Mouse (Mus musculus): ENCODE data around the gene Dgkz.

The Dgkz gene

GRCm38 (mm10) chr2:91975581-91976541 is at the start of gene Dgkz:
Gene Dgkz, minus strand, starts transcription at chr2:91975864.
- peak; percentile 58 to 67 for DNase-seq

- DNase-seq, result no peak
Observed at GRCm38 (mm10) chr2:92025202-92025601, 49.5 kb upstream of the Dgkz start.

GRCm38 (mm10) chr2:92024274-92024672 is 48.6 kb upstream of the Dgkz start, which contains the start of gene Creb3l1:
Gene Creb3l1, minus strand, starts transcription at chr2:92024502.
- DNase-seq, result peak; percentile 73 to 75

GRCm38 (mm10) chr2:92023362-92024273 is 48.0 kb upstream of the Dgkz start:
- DNase-seq, result peak; percentile 64 to 69

DNA sequence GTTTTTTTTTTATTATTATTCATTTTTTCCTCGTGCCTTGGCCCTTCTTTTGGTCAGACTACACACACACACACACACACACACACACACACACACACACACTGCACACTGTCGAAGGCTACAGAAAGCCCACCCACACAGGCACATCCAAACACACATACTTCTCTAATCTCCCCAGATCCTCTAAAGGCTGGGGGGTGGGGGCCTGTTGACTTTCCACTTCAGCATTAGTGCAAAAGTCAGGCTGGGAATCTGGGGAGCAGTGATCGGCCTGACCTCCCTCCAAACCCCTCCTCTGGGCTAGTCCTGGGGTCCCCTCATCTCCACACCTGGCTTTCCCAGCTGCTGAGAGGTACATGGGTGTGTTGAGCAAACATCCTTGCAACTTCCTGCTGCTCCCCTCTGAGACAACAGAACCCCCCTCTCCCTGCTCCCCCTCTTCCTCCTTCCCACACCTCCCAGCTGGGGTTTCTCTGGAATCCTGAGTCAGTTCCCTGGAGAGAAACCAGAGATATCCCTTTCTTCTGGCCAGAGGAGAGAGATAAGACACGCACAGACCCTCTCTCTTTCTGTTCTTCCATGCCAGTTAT is 45.1 kb upstream of the Dgkz start:
- DNase-seq, result no peak

GRCm38 (mm10) chr2:92017440-92017839 is 41.8 kb upstream of the Dgkz start:
- DNase-seq, result no peak

DNA sequence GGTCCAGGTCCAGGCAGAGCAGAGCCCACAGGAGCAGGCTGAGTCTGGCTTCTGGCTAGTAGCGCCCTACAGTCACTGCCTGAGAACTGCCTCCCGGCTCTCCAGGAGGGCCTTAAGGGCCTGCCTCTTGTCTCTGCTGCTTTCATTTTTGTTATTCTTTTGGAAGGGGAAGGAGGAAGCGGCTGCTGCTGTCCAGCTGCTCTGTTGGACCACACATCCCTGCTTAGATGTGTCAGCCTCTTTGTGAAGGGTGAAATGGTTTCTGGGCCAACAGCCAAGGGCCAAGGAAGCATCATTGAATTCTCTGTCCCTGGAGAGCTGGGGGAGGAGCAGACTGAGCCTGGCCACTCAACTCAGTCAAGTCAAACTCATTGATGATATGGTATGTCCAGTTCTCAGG is 41.3 kb upstream of the Dgkz start:
- DNase-seq, result peak; percentile 80 to 85

DNA sequence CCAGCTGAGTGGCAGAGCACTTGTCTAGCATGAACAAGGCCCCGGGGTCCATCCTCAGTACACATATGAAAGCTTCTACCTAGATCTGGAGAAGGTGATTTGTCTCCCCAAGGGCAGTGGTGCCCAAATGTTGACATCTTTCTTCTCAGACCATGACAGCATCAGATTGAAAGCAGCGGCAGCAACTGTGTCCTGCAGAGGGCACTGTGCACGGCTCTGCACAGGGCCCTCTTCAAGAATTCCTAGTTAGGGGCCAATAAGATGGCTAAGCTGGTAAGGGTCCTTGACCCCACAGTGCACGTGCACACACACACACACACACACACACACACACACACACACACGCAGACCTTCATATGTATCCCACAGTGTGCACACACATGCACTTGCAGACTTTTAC is 39.2 kb upstream of the Dgkz start:
- DNase-seq, result no peak

- DNase-seq, result no peak
Observed at GRCm38 (mm10) chr2:92014248-92014647, 38.6 kb upstream of the Dgkz start.

GRCm38 (mm10) chr2:92012768-92013445 is 37.2 kb upstream of the Dgkz start:
- DNase-seq, result peak; percentile 35 to 39

GRCm38 (mm10) chr2:92011424-92012353 is 36.0 kb upstream of the Dgkz start:
- DNase-seq, result peak; percentile 53 to 70

GRCm38 (mm10) chr2:92008623-92009404 is 33.1 kb upstream of the Dgkz start:
- peak in 1 of 2 experiments; percentile 28 for DNase-seq

DNA sequence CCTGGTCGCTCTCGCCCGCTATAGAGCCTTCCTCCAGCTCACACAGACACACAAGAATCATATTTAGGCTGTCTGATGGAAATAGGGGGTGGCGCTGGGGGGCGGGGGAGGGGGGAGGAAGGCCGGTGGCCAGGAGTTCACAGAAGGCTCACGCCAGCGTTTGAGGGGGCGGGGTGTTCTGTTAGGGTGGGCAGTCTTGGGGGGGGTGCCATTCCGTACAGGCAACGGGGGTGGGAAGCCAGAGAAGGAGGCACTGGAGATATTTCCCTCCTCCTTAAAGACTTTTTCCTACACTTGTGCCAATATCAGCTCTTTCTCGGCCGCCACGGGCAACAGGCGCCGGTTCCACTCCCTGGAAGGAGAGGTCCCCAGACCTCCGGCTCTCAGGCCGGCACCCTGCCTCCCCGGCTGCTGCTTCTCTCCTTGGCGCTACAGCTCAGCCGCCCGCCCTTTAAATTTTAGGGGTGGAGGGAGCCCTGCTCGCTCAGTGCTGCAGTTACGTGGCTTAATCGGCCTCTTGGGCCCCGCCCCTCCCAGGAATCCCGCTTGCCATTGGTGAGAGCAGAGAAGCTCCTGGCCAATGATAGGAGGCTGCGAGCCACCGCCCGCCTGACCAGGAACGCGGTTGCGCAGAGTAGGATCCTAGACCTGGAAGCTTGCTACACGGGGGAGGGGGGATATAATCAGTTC is 32.4 kb upstream of the Dgkz start:
- DNase-seq, result peak; percentile 98 to 99

DNA sequence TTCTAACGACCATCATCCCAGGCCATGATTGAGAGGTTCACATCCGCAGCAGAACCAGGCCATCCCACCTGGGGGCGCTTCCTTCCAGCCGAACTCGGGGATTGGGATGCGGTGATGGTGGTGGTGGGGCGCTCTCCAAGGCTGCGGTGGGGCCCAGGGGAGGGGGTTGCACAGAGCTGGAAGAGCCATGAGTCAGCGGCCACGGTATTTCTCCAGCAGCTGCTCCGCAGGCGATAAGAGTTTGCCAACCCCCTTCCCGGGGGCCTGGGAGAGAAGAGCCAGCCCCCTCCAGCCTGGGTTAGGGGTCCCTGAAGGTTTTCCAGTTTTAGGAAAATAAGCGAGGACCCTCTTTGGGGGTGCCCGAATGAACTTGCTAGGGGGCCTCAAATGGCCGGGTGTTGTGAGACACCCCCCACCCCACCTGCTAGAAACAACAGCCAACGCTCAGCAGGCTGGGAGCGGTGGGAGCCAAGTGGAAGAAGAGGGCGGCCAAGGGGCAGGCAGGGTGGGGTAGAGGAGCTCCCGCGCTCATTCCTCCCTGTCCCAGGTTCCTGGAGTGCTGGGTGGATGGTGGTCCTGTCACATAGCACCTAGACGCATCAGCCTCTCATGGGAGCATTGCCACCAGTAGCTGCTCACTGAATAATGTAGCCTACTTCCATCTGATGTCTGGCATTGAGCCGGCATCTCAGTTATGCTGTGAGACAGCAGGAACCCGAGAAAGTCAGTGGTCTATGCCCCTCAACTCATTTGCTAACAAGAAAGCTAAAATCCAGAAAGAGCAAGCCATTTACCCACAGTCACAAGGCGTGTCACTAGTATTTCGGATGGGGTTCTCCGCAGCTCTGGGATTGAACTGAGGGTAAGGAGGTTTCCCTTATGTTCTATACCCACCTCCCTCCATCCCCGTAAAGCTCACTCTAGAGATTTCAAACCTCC is 31.6 kb upstream of the Dgkz start:
- DNase-seq, result peak; percentile 86 to 87

DNA sequence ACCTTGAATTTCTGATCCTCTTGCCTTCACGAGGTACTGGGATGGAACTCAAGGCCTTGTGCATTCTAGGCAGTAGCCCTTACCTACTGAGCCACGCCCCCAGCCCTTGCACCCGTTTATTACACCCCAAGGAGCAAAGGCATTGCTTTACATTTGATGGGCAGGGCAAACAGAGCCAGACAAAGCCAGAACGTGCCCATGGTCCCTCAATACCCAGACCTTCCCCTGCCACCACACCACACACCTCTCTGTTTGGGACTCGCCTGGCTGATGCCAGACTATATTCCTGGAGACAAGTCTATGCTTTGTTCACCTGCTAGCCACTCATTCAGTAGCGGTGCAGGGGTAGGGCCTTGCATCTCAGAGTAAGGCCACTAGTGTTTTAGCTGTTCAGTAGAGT is 30.8 kb upstream of the Dgkz start:
- peak; percentile 14 to 29 for DNase-seq

GRCm38 (mm10) chr2:92004617-92005016 is 29.0 kb upstream of the Dgkz start:
- DNase-seq, result no peak

- DNase-seq, result peak; percentile 52 to 77
Observed at GRCm38 (mm10) chr2:91997905-91998608, 22.4 kb upstream of the Dgkz start.

DNA sequence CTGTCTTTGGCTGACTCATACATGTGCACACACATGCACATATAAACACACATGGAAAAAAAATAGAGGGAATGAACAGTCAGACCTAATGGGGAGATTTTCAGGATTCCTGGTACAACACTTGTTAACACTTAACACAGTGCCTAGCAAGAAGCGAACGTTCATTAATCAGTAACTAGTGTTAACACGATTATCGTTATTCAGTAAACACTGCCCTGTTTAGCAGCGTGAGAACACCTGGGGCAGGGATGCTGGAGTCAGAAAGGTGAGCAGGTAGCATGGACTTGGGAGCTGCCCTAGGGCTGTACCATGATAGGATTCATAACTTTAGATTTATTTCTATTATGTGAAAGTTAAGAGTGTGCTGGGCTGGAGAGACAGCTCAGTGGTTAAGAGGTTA is 20.3 kb upstream of the Dgkz start:
- DNase-seq, result no peak
